Mouse (Mus musculus): ENCODE data around the gene Slc30a3. TPM values are rescaled to one million over a fixed set of nuclear protein-coding genes. Genes with fewer than 3 reads are reported as not detected.
"Not testable (repeated sequence)": the region's sequence is repeated elsewhere in the genome, so short reads cannot be mapped to it uniquely, and the experiment has no call there.

The Slc30a3 gene
- polyA plus RNA-seq, 1 experiment from 2014 or later: 0.72 TPM

DNA sequence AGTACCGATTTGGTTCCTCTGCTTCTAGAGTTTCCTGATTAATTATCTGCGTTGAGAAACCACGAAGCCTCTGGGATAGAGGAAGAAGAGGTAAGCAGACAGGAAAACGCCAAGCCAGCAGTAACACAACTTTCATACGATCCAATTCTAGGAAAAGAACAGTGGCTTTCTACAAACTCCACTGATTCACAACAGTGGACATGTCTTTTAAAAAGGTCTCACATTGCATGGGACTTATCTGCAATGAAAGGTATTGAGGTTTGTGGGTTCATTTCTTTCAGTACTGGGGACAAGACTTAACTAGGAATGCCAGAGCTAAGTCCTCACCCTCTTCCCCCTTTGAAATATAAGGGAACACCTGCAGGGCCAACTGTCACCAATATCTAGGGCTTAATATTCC, 61.0 kb downstream of the Slc30a3 start:
- Histone ChIP-seq H3K4me2 (ENCODE audit: low read depth, low read length) (peak overlapping the region; percentile 98), H3K4me3 (ENCODE audit: low read depth, low read length) (peak overlapping the region; percentile 72), H3K27ac (ENCODE audit: low read depth) (no peak overlapping the region), H3K27me3 (ENCODE audit: insufficient read depth, low read length) (no peaks in the 10 kb centered on the region), H3K9me3 (ENCODE audit: low read length) (no peaks in the 10 kb centered on the region), H3K9ac (replicated peaks) (peak overlapping the region; percentile 80), H3K4me1 (ENCODE audit: insufficient read depth) (peaks cover 7% of the 10 kb centered on the region; the same call in 1 of the 2 replicates), H3K36me3 (replicated peaks; ENCODE audit: insufficient read depth, low read length) (peaks cover 3% of the 10 kb centered on the region)
- DNase-seq (no peak), ATAC-seq (no peak)
- WGBS (ENCODE audit: insufficient replicate concordance): 30% methylated on average over 5 of the region's 5 CpGs
- no peak for TF ChIP-seq CTCF (IDR thresholded peaks at IDR 0.05; ENCODE audit: low read depth)

DNA sequence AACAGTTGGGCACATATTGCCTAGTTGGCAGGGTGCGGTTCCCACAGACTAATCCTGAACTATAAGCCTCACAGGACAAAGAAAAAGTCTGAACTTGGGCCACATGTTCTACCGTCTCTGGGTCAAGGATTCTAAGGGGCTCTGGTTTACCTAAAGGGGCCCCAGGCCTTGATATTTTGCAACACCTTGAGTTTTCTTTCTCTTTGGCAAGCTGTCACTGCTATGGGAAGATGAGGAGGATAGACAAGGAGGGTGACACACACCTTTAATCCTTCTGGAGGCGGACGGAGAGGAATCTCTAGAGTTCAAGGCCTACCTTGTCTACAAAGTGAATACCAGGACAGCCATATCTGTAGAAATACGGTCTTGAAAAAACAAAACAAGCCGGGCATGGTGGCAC, 61.6 kb downstream of the Slc30a3 start:
- no peaks in the 10 kb centered on the region for H3K27me3 ChIP-seq (ENCODE audit: insufficient read depth, low read length)
- peaks cover 8% of the 10 kb centered on the region for H3K36me3 ChIP-seq (replicated peaks; ENCODE audit: insufficient read depth, low read length)
- no peak overlapping the region for H3K4me2 ChIP-seq (ENCODE audit: low read depth, low read length)
- no peak for TF ChIP-seq CTCF (IDR thresholded peaks at IDR 0.05; ENCODE audit: low read depth)
- TF ChIP-seq EP300 (IDR thresholded peaks at IDR 0.05; ENCODE audit: low read depth): no peak
- WGBS (ENCODE audit: insufficient replicate concordance): 81% methylated on average over 6 of the region's 6 CpGs
- peaks cover 7% of the 10 kb centered on the region; the same call in 1 of the 2 replicates for H3K4me1 ChIP-seq (ENCODE audit: insufficient read depth)
- ATAC-seq (no peak), DNase-seq (no peak)
- no peaks in the 10 kb centered on the region for H3K9me3 ChIP-seq (ENCODE audit: low read length)
- no peak overlapping the region for H3K9ac ChIP-seq (replicated peaks)
- no peak overlapping the region for H3K4me3 ChIP-seq (ENCODE audit: low read depth, low read length)
- H3K27ac ChIP-seq (ENCODE audit: low read depth): no peak overlapping the region

DNA sequence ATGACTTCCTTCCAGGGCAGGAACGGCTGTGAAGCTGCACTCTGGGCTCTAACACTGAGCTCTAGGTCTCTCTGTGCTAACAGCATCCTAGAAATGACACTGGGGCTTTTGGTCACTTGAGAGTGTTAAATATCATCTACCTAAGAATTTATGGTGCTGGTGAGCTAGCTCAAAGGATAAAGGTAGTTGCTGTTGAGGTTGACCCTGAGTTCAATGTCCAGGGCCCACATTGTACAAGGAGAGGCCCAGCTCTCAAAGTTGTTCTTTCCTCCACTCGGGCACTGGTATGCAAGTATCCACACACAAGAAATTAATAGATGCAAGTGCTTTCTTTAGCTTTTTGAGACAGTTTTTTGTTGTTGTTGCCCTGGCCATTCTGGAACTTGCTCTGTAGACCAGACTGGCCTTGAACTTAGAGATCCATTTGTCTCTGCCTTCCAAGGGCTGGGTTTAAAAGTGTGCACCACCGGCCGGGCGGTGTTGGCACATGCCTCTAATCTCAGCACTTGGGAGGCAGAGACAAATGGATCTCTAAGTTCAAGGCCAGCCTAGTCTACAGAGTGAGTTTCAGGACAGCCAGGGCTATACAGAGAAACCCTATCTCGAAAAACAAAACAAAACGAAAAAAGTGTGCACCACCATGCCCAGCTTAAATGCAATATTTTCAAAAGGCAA, 69.7 kb downstream of the Slc30a3 start:
- Histone ChIP-seq H3K36me3 (replicated peaks; ENCODE audit: insufficient read depth, low read length) (peaks cover 12% of the 10 kb centered on the region), H3K27ac (ENCODE audit: low read depth) (no peak overlapping the region), H3K4me1 (ENCODE audit: insufficient read depth) (0 out of 2 replicates have a peak, but pooled peaks cover 5% of the 10 kb centered on the region), H3K4me2 (ENCODE audit: low read depth, low read length) (no peak overlapping the region), H3K27me3 (ENCODE audit: insufficient read depth, low read length) (no peaks in the 10 kb centered on the region), H3K9me3 (ENCODE audit: low read length) (no peaks in the 10 kb centered on the region), H3K9ac (replicated peaks) (no peak overlapping the region), H3K4me3 (ENCODE audit: low read depth, low read length) (no peak overlapping the region)
- no peak for DNase-seq
- TF ChIP-seq EP300 (IDR thresholded peaks at IDR 0.05; ENCODE audit: low read depth): no peak
- no peak for TF ChIP-seq CTCF (IDR thresholded peaks at IDR 0.05; ENCODE audit: low read depth)
- 76% methylated on average over 7 of the region's 7 CpGs for WGBS (ENCODE audit: insufficient replicate concordance)
- ATAC-seq: no peak

DNA sequence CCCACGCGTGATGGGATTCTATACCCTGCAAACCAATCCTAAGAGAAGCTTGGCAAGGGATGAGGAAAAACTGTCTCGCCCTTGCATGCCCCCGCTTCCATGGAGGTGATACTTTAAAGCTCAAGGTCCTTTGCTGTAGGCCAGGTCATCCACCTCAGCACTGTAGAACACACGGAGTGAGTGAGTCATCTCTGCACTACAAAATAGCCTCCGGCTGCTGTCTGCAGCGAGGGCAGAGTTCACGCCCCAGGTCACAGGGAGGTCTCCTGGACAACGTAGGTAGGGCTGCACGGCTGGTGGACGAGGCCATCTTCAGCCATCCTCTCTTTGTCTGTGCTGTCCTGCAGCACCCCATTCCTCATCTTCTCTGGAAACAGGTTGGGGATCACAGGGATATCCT, 71.5 kb downstream of the Slc30a3 start:
- H3K4me3 ChIP-seq (ENCODE audit: low read depth, low read length); H3K4me1 ChIP-seq (ENCODE audit: insufficient read depth); H3K4me2 ChIP-seq (ENCODE audit: low read depth, low read length); H3K9ac ChIP-seq (replicated peaks); H3K27me3 ChIP-seq (ENCODE audit: insufficient read depth, low read length); H3K9me3 ChIP-seq (ENCODE audit: low read length); H3K36me3 ChIP-seq (replicated peaks; ENCODE audit: insufficient read depth, low read length): not testable (repeated sequence)
- peak overlapping the region; percentile 56; the same call in 1 of the 2 replicates for H3K27ac ChIP-seq (ENCODE audit: low read depth)
- WGBS (ENCODE audit: insufficient replicate concordance): 66% methylated on average over 11 of the region's 11 CpGs
- DNase-seq (peak; percentile 33), ATAC-seq (peak; percentile 98)

Other genes starting within 250 kb of the Slc30a3 start
- 32.1 and 33.0 TPM in 2 replicates for gene Tmem214, start 240.2 kb downstream of the Slc30a3 start, polyA plus RNA-seq (2015; fragmentation: Nextera tagmentation; extraction: Ambion mirVana)
- 3.1 and 3.2 TPM in 2 replicates for gene Agbl5, start 219.5 kb downstream of the Slc30a3 start, polyA plus RNA-seq (2015; fragmentation: Nextera tagmentation; extraction: Ambion mirVana)
- 263 and 277 TPM in 2 replicates for gene Ost4, start 200.4 kb downstream of the Slc30a3 start, polyA plus RNA-seq (2015; fragmentation: Nextera tagmentation; extraction: Ambion mirVana)
- 25.3 and 30.9 TPM in 2 replicates for gene Emilin1, start 194.8 kb downstream of the Slc30a3 start, polyA plus RNA-seq (2015; fragmentation: Nextera tagmentation; extraction: Ambion mirVana)
- gene Khk, start 186.8 kb downstream of the Slc30a3 start, polyA plus RNA-seq (2015; fragmentation: Nextera tagmentation; extraction: Ambion mirVana): 56.9 and 57.7 TPM in 2 replicates
- gene Cgref1, start 162.6 kb downstream of the Slc30a3 start, polyA plus RNA-seq (2015; fragmentation: Nextera tagmentation; extraction: Ambion mirVana): 18.7 and 22.8 TPM in 2 replicates
- 79.2 and 80.6 TPM in 2 replicates for gene Preb, start 147.9 kb downstream of the Slc30a3 start, polyA plus RNA-seq (2015; fragmentation: Nextera tagmentation; extraction: Ambion mirVana)
- gene Tcf23, start 139.6 kb downstream of the Slc30a3 start, polyA plus RNA-seq (2015; fragmentation: Nextera tagmentation; extraction: Ambion mirVana): 0.05 TPM in 1 of 2 replicates, not detected in the other
- 162 and 169 TPM in 2 replicates for gene Atraid, start 59.9 kb downstream of the Slc30a3 start, polyA plus RNA-seq (2015; fragmentation: Nextera tagmentation; extraction: Ambion mirVana)
- gene Slc5a6, start 59.3 kb downstream of the Slc30a3 start, polyA plus RNA-seq (2015; fragmentation: Nextera tagmentation; extraction: Ambion mirVana): 3.1 and 3.7 TPM in 2 replicates
- gene Cad, start 53.5 kb downstream of the Slc30a3 start, polyA plus RNA-seq (2015; fragmentation: Nextera tagmentation; extraction: Ambion mirVana): 3.1 and 4.2 TPM in 2 replicates
- not detected in 2 replicates for gene Dnajc5g, start 2.0 kb downstream of the Slc30a3 start, polyA plus RNA-seq (2015; fragmentation: Nextera tagmentation; extraction: Ambion mirVana)
- gene Trim54, start 8.5 kb upstream of the Slc30a3 start, polyA plus RNA-seq (2015; fragmentation: Nextera tagmentation; extraction: Ambion mirVana): 0.12 and 0.86 TPM in 2 replicates
- gene Ucn, start 30.6 kb upstream of the Slc30a3 start, polyA plus RNA-seq (2015; fragmentation: Nextera tagmentation; extraction: Ambion mirVana): not detected in 2 replicates
- gene Mpv17, start 46.0 kb upstream of the Slc30a3 start, polyA plus RNA-seq (2015; fragmentation: Nextera tagmentation; extraction: Ambion mirVana): 16.5 and 17.6 TPM in 2 replicates
- 0.21 and 0.59 TPM in 2 replicates for gene Gm29609, start 71.7 kb upstream of the Slc30a3 start, polyA plus RNA-seq (2015; fragmentation: Nextera tagmentation; extraction: Ambion mirVana)
- 15.0 and 16.8 TPM in 2 replicates for gene Gtf3c2, start 71.9 kb upstream of the Slc30a3 start, polyA plus RNA-seq (2015; fragmentation: Nextera tagmentation; extraction: Ambion mirVana)
- 29.4 and 29.9 TPM in 2 replicates for gene Snx17, start 85.0 kb upstream of the Slc30a3 start, polyA plus RNA-seq (2015; fragmentation: Nextera tagmentation; extraction: Ambion mirVana)
- 35.5 and 36.8 TPM in 2 replicates for gene Eif2b4, start 85.2 kb upstream of the Slc30a3 start, polyA plus RNA-seq (2015; fragmentation: Nextera tagmentation; extraction: Ambion mirVana)
- 2.9 TPM in 2 replicates for gene Zfp513, start 94.1 kb upstream of the Slc30a3 start, polyA plus RNA-seq (2015; fragmentation: Nextera tagmentation; extraction: Ambion mirVana)
- 49.4 and 56.9 TPM in 2 replicates for gene Ppm1g, start 112.5 kb upstream of the Slc30a3 start, polyA plus RNA-seq (2015; fragmentation: Nextera tagmentation; extraction: Ambion mirVana)
- gene Nrbp1, start 132.6 kb upstream of the Slc30a3 start, polyA plus RNA-seq (2015; fragmentation: Nextera tagmentation; extraction: Ambion mirVana): 42.9 and 43.0 TPM in 2 replicates
- 0.28 TPM in 1 of 2 replicates, not detected in the other for gene Gm9970, start 133.0 kb upstream of the Slc30a3 start, polyA plus RNA-seq (2015; fragmentation: Nextera tagmentation; extraction: Ambion mirVana)
- 6.5 and 7.5 TPM in 2 replicates for gene Krtcap3, start 143.5 kb upstream of the Slc30a3 start, polyA plus RNA-seq (2015; fragmentation: Nextera tagmentation; extraction: Ambion mirVana)
- 2.3 and 2.7 TPM in 2 replicates for gene Ift172, start 182.9 kb upstream of the Slc30a3 start, polyA plus RNA-seq (2015; fragmentation: Nextera tagmentation; extraction: Ambion mirVana)
- 4.4 and 5.4 TPM in 2 replicates for gene Fndc4, start 187.8 kb upstream of the Slc30a3 start, polyA plus RNA-seq (2015; fragmentation: Nextera tagmentation; extraction: Ambion mirVana)
- 53.7 and 63.1 TPM in 2 replicates for gene Gckr, start 189.2 kb upstream of the Slc30a3 start, polyA plus RNA-seq (2015; fragmentation: Nextera tagmentation; extraction: Ambion mirVana)